Mouse (Mus musculus) midbrain, embryonic 16.5 days (tissue): ENCODE data around the gene Aox4. TPM values are rescaled to one million over a fixed set of nuclear protein-coding genes. Genes with fewer than 3 reads are reported as not detected.

ENCODE experiments used
- ATAC-seq: fragments of 200-750 bp; cut with Nextera tagmentation; 2 replicates; pipeline ENCODE4 v1.8.0; 2017; ENCODE audit warnings: moderate TSS enrichment
- H3K27ac ChIP-seq: fragments of 300-500 bp; sonication (generic); 2 replicates; pipeline ENCODE4 v1.5.1; 2014; ENCODE audit warnings: mild to moderate bottlenecking, low read length, mixed read lengths
- H3K27me3 ChIP-seq: fragments of 300-500 bp; sonication (generic); 2 replicates; pipeline ENCODE4 v1.6.1; 2014; ENCODE audit warnings: low read depth, low read length, mixed read lengths; ENCODE audit not compliant: control insufficient read depth, insufficient read depth
- H3K36me3 ChIP-seq: fragments of 300-500 bp; sonication (generic); 2 replicates; pipeline ENCODE4 v1.6.1; 2014; ENCODE audit warnings: mild to moderate bottlenecking, low read length, moderate library complexity, mixed read lengths; ENCODE audit not compliant: control insufficient read depth, insufficient read depth
- H3K4me1 ChIP-seq: fragments of 300-500 bp; sonication (generic); 2 replicates; pipeline ENCODE4 v1.6.1; 2014; ENCODE audit warnings: mild to moderate bottlenecking, low read length, mixed read lengths; ENCODE audit not compliant: control insufficient read depth, insufficient read depth
- H3K4me2 ChIP-seq: fragments of 300-500 bp; sonication (generic); 2 replicates; pipeline ENCODE4 v1.6.1; 2014; ENCODE audit warnings: mild to moderate bottlenecking, low read length, mixed read lengths
- H3K4me3 ChIP-seq: fragments of 300-500 bp; sonication (generic); 2 replicates; pipeline ENCODE4 v1.5.1; 2014; ENCODE audit warnings: low read depth, mild to moderate bottlenecking, low read length, moderate library complexity, mixed read lengths
- H3K9ac ChIP-seq: fragments of 300-500 bp; sonication (generic); 2 replicates; pipeline ENCODE4 v1.6.1; 2014; ENCODE audit warnings: low read depth, low read length, mixed read lengths
- H3K9me3 ChIP-seq: fragments of 300-500 bp; sonication (generic); replicated peaks from 2 replicates; pipeline ENCODE4 v1.6.1; 2014; ENCODE audit warnings: mild to moderate bottlenecking, low read length, mixed read lengths; ENCODE audit not compliant: control insufficient read depth, poor library complexity, severe bottlenecking
- WGBS: fragments of 180-500 bp; shearing (Covaris S2); extraction: QIAGEN DNeasy Blood & Tissue Kit; methylation state at CpG from one replicate; pipeline ENCODE4 v1.1.7; 2014; 5-methylcytosine and 5-hydroxymethylcytosine counted together
- polyA plus RNA-seq: library from polyadenylated mRNA; unstranded; fragments of >200 nt; fragmentation: Nextera tagmentation; extraction: Ambion mirVana; gene quantifications from 2 replicates; pipeline ENCODE4 v1.2.1, GENCODE M21; 2015

The Aox4 gene
- polyA plus RNA-seq, 1 experiment from 2014 or later = 0.28 TPM

- no peak overlapping the region for H3K4me3 ChIP-seq
- no peak for ATAC-seq
- WGBS = 68% methylated on average over 6 of the region's 6 CpGs
- H3K9ac ChIP-seq = no peak overlapping the region
- H3K4me1 ChIP-seq = no peaks in the 10 kb centered on the region
- H3K4me2 ChIP-seq = no peak overlapping the region
- no peaks in the 10 kb centered on the region for H3K27me3 ChIP-seq
- no peaks in the 10 kb centered on the region for H3K9me3 ChIP-seq
- H3K36me3 ChIP-seq = no peaks in the 10 kb centered on the region
- no peak overlapping the region for H3K27ac ChIP-seq
These were observed 105.3 kb downstream of the Aox4 start for GRCm38 (mm10) chr1:58315532-58315931.

Other genes starting within 250 kb of the Aox4 start
- gene Sgo2a, start 214.4 kb upstream of the Aox4 start, polyA plus RNA-seq = 2.0 and 3.2 TPM in 2 replicates
- gene Kctd18, start 191.4 kb upstream of the Aox4 start, polyA plus RNA-seq = 31.3 and 34.5 TPM in 2 replicates
- 0.11 and 0.18 TPM in 2 replicates for gene Aox1, start 180.5 kb upstream of the Aox4 start, polyA plus RNA-seq
- gene Aox3, start 97.3 kb upstream of the Aox4 start, polyA plus RNA-seq = 0.23 and 0.53 TPM in 2 replicates
- gene Aox2, start 67.9 kb downstream of the Aox4 start, polyA plus RNA-seq = 0.03 and 0.05 TPM in 2 replicates
- gene Bzw1, start 182.5 kb downstream of the Aox4 start, polyA plus RNA-seq = 346 and 351 TPM in 2 replicates
- 178 and 188 TPM in 2 replicates for gene Clk1, start 213.7 kb downstream of the Aox4 start, polyA plus RNA-seq
- 56.9 and 57.5 TPM in 2 replicates for gene Nif3l1, start 234.8 kb downstream of the Aox4 start, polyA plus RNA-seq
- gene Ppil3, start 235.1 kb downstream of the Aox4 start, polyA plus RNA-seq = 49.8 and 50.2 TPM in 2 replicates